Mouse (Mus musculus) liver, postnatal 0 days (tissue): ENCODE measurements around the gene Procr. TPM values are rescaled to one million over a fixed set of nuclear protein-coding genes. Genes with fewer than 3 reads are reported as not detected.

Experiments
- ATAC-seq: fragments of 200-750 bp; cut with Nextera tagmentation; 2 replicates; pipeline ENCODE4 v1.8.0; 2017; ENCODE audit warnings: mild to moderate bottlenecking, moderate library complexity
- DNase-seq: peaks from one replicate; pipeline ENCODE4 v3.0.0-alpha.2; 2016
- H3K27ac ChIP-seq: fragments of 300-500 bp; sonication (generic); 2 replicates; pipeline ENCODE4 v1.5.1; 2014; ENCODE audit warnings: antibody characterized with exemption, moderate library complexity, mild to moderate bottlenecking, low read depth
- H3K27me3 ChIP-seq: fragments of 300-500 bp; sonication (generic); 2 replicates; pipeline ENCODE4 v1.6.1; 2014; ENCODE audit warnings: low read length, control low read depth, mixed read lengths; ENCODE audit not compliant: insufficient read depth
- H3K36me3 ChIP-seq: fragments of 300-500 bp; sonication (generic); replicated peaks from 2 replicates; pipeline ENCODE4 v1.6.1; 2014; ENCODE audit warnings: mild to moderate bottlenecking, control low read depth, low read length, moderate library complexity, mixed read lengths; ENCODE audit not compliant: insufficient read depth
- H3K4me1 ChIP-seq: fragments of 300-500 bp; sonication (generic); 2 replicates; pipeline ENCODE4 v1.6.1; 2014; ENCODE audit warnings: antibody characterized with exemption, mild to moderate bottlenecking, control low read depth; ENCODE audit not compliant: insufficient read depth
- H3K4me2 ChIP-seq: fragments of 300-500 bp; sonication (generic); 2 replicates; pipeline ENCODE4 v1.6.1; 2014; ENCODE audit warnings: low read depth, mild to moderate bottlenecking, low read length, moderate library complexity, mixed read lengths
- H3K4me3 ChIP-seq: fragments of 300-500 bp; sonication (generic); 2 replicates; pipeline ENCODE4 v1.5.1; 2014; ENCODE audit warnings: low read depth, low read length
- H3K9ac ChIP-seq: fragments of 300-500 bp; sonication (generic); replicated peaks from 2 replicates; pipeline ENCODE4 v1.6.1; 2014; ENCODE audit warnings: mild to moderate bottlenecking, moderate library complexity
- H3K9me3 ChIP-seq: fragments of 300-500 bp; sonication (generic); 2 replicates; pipeline ENCODE4 v1.6.1; 2016; ENCODE audit warnings: mild to moderate bottlenecking, control low read depth, low read length, mixed read lengths
- CTCF ChIP-seq: sonication (generic); IDR thresholded peaks from 2 replicates; pipeline ENCODE4 v1.5.1; 2016; ENCODE audit warnings: antibody characterized with exemption, low read depth
- EP300 ChIP-seq: IDR thresholded peaks from 2 replicates; pipeline ENCODE4 v1.6.1; 2016; ENCODE audit warnings: antibody characterized with exemption, low read depth, mild to moderate bottlenecking
- WGBS: fragments of 180-500 bp; shearing (Covaris S2); extraction: QIAGEN DNeasy Blood & Tissue Kit; methylation state at CpG from one replicate; pipeline ENCODE4 v1.1.7; 2014; ENCODE audit not compliant: insufficient replicate concordance; 5-methylcytosine and 5-hydroxymethylcytosine counted together
- polyA plus RNA-seq: library from polyadenylated mRNA; unstranded; fragments of >200 nt; fragmentation: Nextera tagmentation; extraction: Ambion mirVana; gene quantifications from 2 replicates; pipeline ENCODE4 v1.2.1, GENCODE M21; 2015

Gene Procr
- polyA plus RNA-seq, 1 experiment from 2014 or later = 1.7 TPM

- no peak overlapping the region for H3K9ac ChIP-seq
- DNase-seq (no peak), ATAC-seq (no peak)
- no peak for TF ChIP-seq EP300
- TF ChIP-seq CTCF = no peak
- no peak overlapping the region for H3K27ac ChIP-seq
- H3K9me3 ChIP-seq = no peaks in the 10 kb centered on the region
- H3K36me3 ChIP-seq = no peaks in the 10 kb centered on the region
- 55% methylated on average over 4 of the region's 4 CpGs for WGBS
- peaks cover 52% of the 10 kb centered on the region for H3K27me3 ChIP-seq
- no peak overlapping the region for H3K4me3 ChIP-seq
- no peak overlapping the region for H3K4me2 ChIP-seq
- H3K4me1 ChIP-seq = no peaks in the 10 kb centered on the region
These were observed 22.7 kb downstream of the Procr start for GRCm38 (mm10) chr2:155773664-155774063.

- no peaks in the 10 kb centered on the region for H3K36me3 ChIP-seq
- no peak overlapping the region for H3K27ac ChIP-seq
- no peak for ATAC-seq
- H3K9me3 ChIP-seq = no peaks in the 10 kb centered on the region
- DNase-seq = no peak
- H3K9ac ChIP-seq = no peak overlapping the region
- peak overlapping the region; percentile 22; the same call in 1 of the 2 replicates for H3K4me3 ChIP-seq
- WGBS = 47% methylated on average over 11 of the region's 11 CpGs
- no peak for TF ChIP-seq CTCF
- no peak for TF ChIP-seq EP300
- no peaks in the 10 kb centered on the region for H3K4me1 ChIP-seq
- no peak overlapping the region for H3K4me2 ChIP-seq
- peaks cover 52% of the 10 kb centered on the region for H3K27me3 ChIP-seq
These were observed 23.5 kb downstream of the Procr start for GRCm38 (mm10) chr2:155774261-155774926.

- no peak within 1 kb of the TSS for H3K27ac ChIP-seq
- no peaks in the 10 kb centered on the region for H3K36me3 ChIP-seq
- H3K9me3 ChIP-seq = no peaks in the 10 kb centered on the region
- peaks cover 52% of the 10 kb centered on the region for H3K27me3 ChIP-seq
- no peak within 1 kb of the TSS for H3K9ac ChIP-seq
- 4% methylated on average over 40 of the region's 100 CpGs for WGBS
- TF ChIP-seq EP300 (no peak), CTCF (no peak)
- H3K4me1 ChIP-seq = no peaks in the 10 kb centered on the region
- DNase-seq (no peak), ATAC-seq (peak; percentile 41; the same call in 1 of the 2 replicates)
- peak within 1 kb of the TSS; percentile 75 for H3K4me2 ChIP-seq
- peak within 1 kb of the TSS; percentile 36 for H3K4me3 ChIP-seq
These were observed 24.2 kb downstream of the Procr start, which contains the start of gene Mmp24 for GRCm38 (mm10) chr2:155774927-155775684. TSS of gene Mmp24 (plus strand) at chr2:155775342.

- DNase-seq (peak; percentile 66), ATAC-seq (peak; percentile 68)
- Histone ChIP-seq H3K4me1 (no peaks in the 10 kb centered on the region), H3K9ac (no peak overlapping the region), H3K27me3 (peaks cover 52% of the 10 kb centered on the region), H3K27ac (no peak overlapping the region), H3K4me3 (peak overlapping the region; percentile 36), H3K36me3 (no peaks in the 10 kb centered on the region), H3K4me2 (peak overlapping the region; percentile 75), H3K9me3 (no peaks in the 10 kb centered on the region)
- WGBS = 3% methylated on average over 37 of the region's 44 CpGs
- no peak for TF ChIP-seq CTCF
- no peak for TF ChIP-seq EP300
These were observed 24.9 kb downstream of the Procr start for GRCm38 (mm10) chr2:155775685-155776263.

GRCm38 (mm10) chr2:155776824-155777687 lies 26.1 kb downstream of the Procr start:
- H3K36me3 ChIP-seq = no peaks in the 10 kb centered on the region
- WGBS = 61% methylated on average over 10 of the region's 10 CpGs
- DNase-seq (no peak), ATAC-seq (no peak)
- H3K4me3 ChIP-seq = no peak overlapping the region
- peaks cover 50% of the 10 kb centered on the region for H3K27me3 ChIP-seq
- no peak overlapping the region for H3K27ac ChIP-seq
- TF ChIP-seq CTCF (no peak), EP300 (no peak)
- H3K9me3 ChIP-seq = no peaks in the 10 kb centered on the region
- no peak overlapping the region for H3K9ac ChIP-seq
- no peaks in the 10 kb centered on the region for H3K4me1 ChIP-seq
- H3K4me2 ChIP-seq = no peak overlapping the region
